Mouse (Mus musculus) midbrain, embryonic 13.5 days (tissue): ENCODE measurements around the gene Mmp2. TPM values are rescaled to one million over a fixed set of nuclear protein-coding genes. Genes with fewer than 3 reads are reported as not detected.

Experiments
- ATAC-seq: fragments of 200-750 bp; cut with Nextera tagmentation; 2 replicates; pipeline ENCODE4 v1.8.0; 2017; ENCODE audit warnings: mild to moderate bottlenecking, moderate TSS enrichment, moderate library complexity
- H3K27ac ChIP-seq: fragments of 300-500 bp; sonication (generic); 2 replicates; pipeline ENCODE4 v1.5.1; 2015; ENCODE audit warnings: inconsistent platforms, mild to moderate bottlenecking, moderate library complexity
- H3K27me3 ChIP-seq: fragments of 300-500 bp; sonication (generic); 2 replicates; pipeline ENCODE4 v1.6.1; 2015; ENCODE audit warnings: mild to moderate bottlenecking, inconsistent platforms
- H3K36me3 ChIP-seq: fragments of 300-500 bp; sonication (generic); 2 replicates; pipeline ENCODE4 v1.6.1; 2015; ENCODE audit warnings: mild to moderate bottlenecking, inconsistent platforms
- H3K4me1 ChIP-seq: fragments of 300-500 bp; sonication (generic); replicated peaks from 2 replicates; pipeline ENCODE4 v1.6.1; 2015; ENCODE audit warnings: inconsistent platforms
- H3K4me2 ChIP-seq: fragments of 300-500 bp; sonication (generic); replicated peaks from 2 replicates; pipeline ENCODE4 v1.6.1; 2015; ENCODE audit warnings: moderate library complexity, mild to moderate bottlenecking, inconsistent platforms
- H3K4me3 ChIP-seq: fragments of 300-500 bp; sonication (generic); replicated peaks from 2 replicates; pipeline ENCODE4 v1.5.1; 2015; ENCODE audit warnings: mild to moderate bottlenecking, inconsistent platforms
- H3K9ac ChIP-seq: fragments of 300-500 bp; sonication (generic); replicated peaks from 2 replicates; pipeline ENCODE4 v1.6.1; 2015; ENCODE audit warnings: mild to moderate bottlenecking, inconsistent platforms
- H3K9me3 ChIP-seq: fragments of 300-500 bp; sonication (generic); 2 replicates; pipeline ENCODE4 v1.6.1; 2016; ENCODE audit warnings: mild to moderate bottlenecking, inconsistent platforms
- WGBS: fragments of 180-500 bp; shearing (Covaris S2); methylation state at CpG from one replicate; pipeline ENCODE4 v1.1.7; 2015; 5-methylcytosine and 5-hydroxymethylcytosine counted together
- polyA plus RNA-seq: library from polyadenylated mRNA; unstranded; fragments of >200 nt; fragmentation: Nextera tagmentation; extraction: Ambion mirVana; gene quantifications from 2 replicates; pipeline ENCODE4 v1.2.1, GENCODE M21; 2015

The Mmp2 gene
- polyA plus RNA-seq, 1 experiment from 2014 or later: 18.1 TPM

DNA sequence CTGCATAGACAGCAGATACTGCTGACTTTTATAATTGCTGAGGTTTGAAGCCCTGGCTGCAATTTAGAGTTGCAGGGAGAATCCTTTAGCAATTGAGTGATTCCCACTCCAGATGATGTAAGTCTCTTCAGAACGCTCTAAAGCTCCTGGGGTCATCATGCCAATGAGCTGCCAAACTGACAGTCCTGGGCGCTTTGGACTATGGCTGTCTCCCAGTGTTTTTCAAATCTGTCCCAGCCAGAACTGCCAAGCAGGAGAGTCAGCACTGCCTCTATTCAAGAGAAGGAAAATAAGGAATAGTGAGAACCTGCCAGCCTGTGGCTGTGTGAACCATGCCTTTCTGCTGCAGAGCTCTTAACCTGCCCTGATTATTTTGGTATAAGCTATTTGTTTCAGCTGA, 75.9 kb downstream of the Mmp2 start:
- H3K36me3 ChIP-seq: no peaks in the 10 kb centered on the region
- H3K4me1 ChIP-seq: no peaks in the 10 kb centered on the region
- H3K4me2 ChIP-seq: no peak overlapping the region
- H3K27ac ChIP-seq: no peak overlapping the region
- no peak overlapping the region for H3K9ac ChIP-seq
- no peak for ATAC-seq
- WGBS: 85% methylated on average over 2 of the region's 2 CpGs
- no peak overlapping the region for H3K4me3 ChIP-seq
- no peaks in the 10 kb centered on the region for H3K27me3 ChIP-seq
- no peaks in the 10 kb centered on the region for H3K9me3 ChIP-seq

Other genes with a start within 250 kb of the Mmp2 start
- 4.0 and 6.6 TPM in 2 replicates for gene Irx6, start 153.0 kb upstream of the Mmp2 start, polyA plus RNA-seq
- 3.8 and 5.4 TPM in 2 replicates for gene Lpcat2, start 28.0 kb downstream of the Mmp2 start, polyA plus RNA-seq
- 0.22 and 0.34 TPM in 2 replicates for gene Capns2, start 74.1 kb downstream of the Mmp2 start, polyA plus RNA-seq
- 0.34 and 0.73 TPM in 2 replicates for gene Slc6a2, start 132.8 kb downstream of the Mmp2 start, polyA plus RNA-seq
- not detected in 2 replicates for gene Ces1a, start 220.9 kb downstream of the Mmp2 start, polyA plus RNA-seq